Mouse (Mus musculus) kidney, postnatal 10 days (tissue): ENCODE measurements at regions not wholly inside any gene's neighbourhood (a gene's known extent, or its start where the extent isn't known, plus 50 kb on each side); places are given as distances from the start of the nearest gene placed in this dataset.

Experiments
- DNase-seq: peaks from one replicate; pipeline ENCODE4 v3.0.0; 2021; ENCODE audit warnings: mixed read lengths

GRCm38 (mm10) chr2:47750997-47751623 is 1062.8 kb upstream of the Acvr2a start:
- DNase-seq, result no peak

- DNase-seq, result no peak
These were observed 1058.2 kb upstream of the Acvr2a start for GRCm38 (mm10) chr2:47755716-47756115.

GRCm38 (mm10) chr2:47756248-47756647 is 1057.7 kb upstream of the Acvr2a start:
- no peak for DNase-seq

DNA sequence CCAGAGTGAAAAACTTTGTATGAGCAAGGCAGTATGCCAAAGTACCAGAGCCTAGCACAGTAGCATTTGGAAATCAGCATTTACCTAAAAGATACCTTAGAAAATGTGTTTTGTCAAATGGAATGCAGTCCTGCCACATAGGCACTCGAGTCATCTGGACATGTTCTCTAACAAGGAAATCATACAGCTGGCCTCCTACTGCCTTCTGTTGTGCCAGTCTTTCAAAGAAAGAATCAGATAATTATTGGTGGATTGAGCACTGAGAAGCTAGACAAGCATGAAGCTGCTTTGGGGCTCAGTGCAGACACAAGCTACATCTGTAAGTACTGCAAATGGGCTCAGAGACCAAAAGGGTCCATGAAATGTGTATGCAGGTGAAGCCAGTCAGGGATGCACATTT is 1038.1 kb upstream of the Acvr2a start:
- no peak for DNase-seq

GRCm38 (mm10) chr2:47776965-47777364 is 1036.9 kb upstream of the Acvr2a start:
- DNase-seq, result no peak

DNA sequence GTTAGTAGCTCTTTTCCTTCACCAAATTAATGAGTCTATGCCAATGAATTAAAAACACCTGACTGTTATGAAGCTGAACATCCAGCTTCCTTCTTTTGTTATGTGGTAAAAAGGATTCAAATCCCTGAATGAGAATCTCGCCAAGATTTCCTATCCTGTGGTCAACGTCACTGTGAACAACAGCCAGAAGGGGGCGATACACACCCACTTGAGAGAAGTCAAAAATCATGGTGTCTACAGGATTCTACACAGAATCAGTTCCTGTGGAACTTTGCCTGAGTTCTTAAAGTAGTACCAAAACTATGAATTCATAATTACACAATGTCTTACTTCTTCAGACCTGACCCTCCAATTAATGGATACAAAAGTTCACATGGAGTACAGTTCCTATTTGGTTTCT is 1028.1 kb upstream of the Acvr2a start:
- DNase-seq, result peak; percentile 73

DNA sequence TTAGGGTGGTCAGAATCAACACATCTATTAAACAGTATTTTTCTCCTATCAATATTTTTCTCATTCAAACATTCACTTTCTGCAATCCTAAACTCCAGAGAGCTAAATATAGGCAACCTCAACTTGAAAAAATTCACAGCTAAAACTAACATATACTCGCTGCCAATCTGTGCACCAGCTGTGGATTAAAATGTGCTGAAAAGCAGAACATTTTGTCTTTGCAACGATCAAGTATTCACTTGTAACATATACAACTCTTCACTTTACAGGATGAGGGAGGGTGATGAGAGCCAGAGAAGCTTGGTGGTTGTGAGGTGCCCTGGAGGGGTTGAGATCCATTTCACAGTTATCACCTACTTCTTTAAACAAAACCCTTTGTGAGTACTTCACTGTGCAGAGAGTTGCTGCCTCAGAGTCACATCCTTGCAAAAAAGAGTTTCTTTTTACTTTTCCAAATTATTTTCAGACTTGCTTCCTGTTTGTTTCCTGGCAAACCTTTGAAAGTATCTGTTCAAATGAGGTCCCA is 991.1 kb upstream of the Acvr2a start:
- no peak for DNase-seq

DNA sequence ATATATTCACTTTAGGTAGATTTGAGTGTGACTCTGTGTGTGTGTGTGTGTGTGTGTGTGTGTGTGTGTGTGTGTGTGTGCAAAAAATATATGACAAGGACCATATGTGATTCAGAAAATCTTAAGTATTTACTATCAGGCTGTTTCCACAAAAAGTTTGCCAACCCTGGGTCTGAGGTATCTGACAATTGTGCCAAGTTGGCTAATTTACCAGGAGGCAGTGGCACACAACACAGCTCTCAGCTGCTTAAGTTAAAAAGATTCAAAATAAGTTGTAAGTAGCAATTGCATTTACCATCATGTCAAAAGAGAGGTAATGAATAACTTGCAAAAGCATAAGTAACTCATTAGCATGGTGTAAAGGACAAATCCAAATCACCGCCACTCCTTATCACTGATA is 981.4 kb upstream of the Acvr2a start:
- no peak for DNase-seq

GRCm38 (mm10) chr2:47833517-47833916 is 980.4 kb upstream of the Acvr2a start:
- no peak for DNase-seq

DNA sequence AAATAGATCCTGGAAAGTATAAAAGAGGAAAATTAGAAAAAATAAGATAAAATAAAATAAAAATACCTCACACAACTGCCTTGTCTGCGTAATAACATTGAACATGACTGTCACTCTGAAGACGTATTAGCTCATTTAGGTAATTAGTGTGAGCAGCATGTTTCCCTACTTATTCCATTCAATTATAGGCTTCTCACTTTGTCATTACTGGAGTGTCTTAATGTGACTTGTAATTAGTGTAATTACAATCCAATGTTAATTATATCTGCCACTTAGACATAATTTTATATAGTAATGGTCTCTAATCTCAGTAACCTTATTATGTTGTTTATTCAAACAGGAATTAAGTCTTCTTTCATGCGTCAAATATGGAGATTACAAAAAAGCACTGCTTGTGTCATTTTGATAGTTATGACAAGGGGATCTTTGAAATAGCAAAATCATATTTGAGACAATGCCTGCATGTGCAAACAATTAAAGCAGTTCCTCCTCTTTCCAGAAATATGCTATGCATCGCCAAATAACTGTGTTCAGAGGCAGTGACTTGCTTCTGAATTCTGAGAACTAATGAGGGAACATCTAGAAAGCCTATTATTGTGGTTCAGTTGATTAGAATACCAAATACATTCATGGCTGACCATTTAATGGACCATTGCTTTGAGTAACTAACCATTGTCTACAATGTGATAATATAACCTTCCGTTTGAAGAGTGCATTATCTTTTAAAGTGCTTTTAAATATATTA is 979.7 kb upstream of the Acvr2a start:
- no peak for DNase-seq

GRCm38 (mm10) chr2:47857229-47857628 is 956.7 kb upstream of the Acvr2a start:
- no peak for DNase-seq

GRCm38 (mm10) chr2:47862446-47862845 is 951.5 kb upstream of the Acvr2a start:
- DNase-seq, result no peak

- no peak for DNase-seq
These were observed 935.9 kb upstream of the Acvr2a start for GRCm38 (mm10) chr2:47878002-47878401.

- DNase-seq, result no peak
These were observed 934.8 kb upstream of the Acvr2a start for GRCm38 (mm10) chr2:47879071-47879470.

DNA sequence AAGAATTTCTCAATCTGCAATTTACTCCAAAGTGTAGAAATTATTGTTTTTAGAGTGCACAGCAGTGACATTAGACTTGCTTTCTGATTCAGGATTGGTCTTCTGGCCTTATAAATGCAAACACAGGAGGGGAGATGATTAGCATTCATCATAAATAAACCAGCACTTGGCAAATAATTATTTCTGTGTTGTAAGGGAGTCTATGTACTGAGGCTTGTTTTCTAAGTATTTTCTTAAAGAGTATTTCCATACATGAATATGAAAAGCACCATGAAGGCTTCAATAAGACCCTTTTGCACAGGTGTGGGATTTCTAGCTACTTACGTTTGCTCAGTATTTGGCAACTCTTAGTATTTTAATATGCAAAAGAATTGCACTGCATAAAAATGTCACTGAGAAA is 934.1 kb upstream of the Acvr2a start:
- no peak for DNase-seq

GRCm38 (mm10) chr2:47888166-47888565 is 925.7 kb upstream of the Acvr2a start:
- DNase-seq, result no peak

- no peak for DNase-seq
These were observed 922.5 kb upstream of the Acvr2a start for GRCm38 (mm10) chr2:47891366-47891765.

- no peak for DNase-seq
These were observed 921.0 kb upstream of the Acvr2a start for GRCm38 (mm10) chr2:47892879-47893278.

- DNase-seq, result no peak
These were observed 919.1 kb upstream of the Acvr2a start for GRCm38 (mm10) chr2:47894806-47895205.

DNA sequence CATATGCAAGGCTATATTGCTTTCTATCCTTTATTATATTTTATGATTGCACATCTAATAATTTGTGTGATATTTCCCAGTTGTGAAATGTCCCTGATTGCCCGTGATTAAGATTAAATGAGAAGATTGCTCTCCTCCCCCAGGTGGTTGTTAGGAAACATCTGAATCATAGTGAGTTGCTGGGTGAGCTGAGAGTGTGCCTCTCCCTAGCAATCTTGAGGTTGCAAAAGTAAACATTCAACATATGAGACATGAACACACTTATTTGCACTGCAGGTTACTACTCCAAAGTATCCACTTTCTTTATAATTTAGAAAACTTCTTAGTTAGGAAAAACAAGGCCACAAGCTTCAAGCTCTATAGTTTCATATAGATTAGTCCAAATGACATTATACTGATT is 899.6 kb upstream of the Acvr2a start:
- DNase-seq, result no peak

GRCm38 (mm10) chr2:47914986-47915485 is 898.9 kb upstream of the Acvr2a start:
- DNase-seq, result no peak

GRCm38 (mm10) chr2:47922965-47923364 is 890.9 kb upstream of the Acvr2a start:
- no peak for DNase-seq

DNA sequence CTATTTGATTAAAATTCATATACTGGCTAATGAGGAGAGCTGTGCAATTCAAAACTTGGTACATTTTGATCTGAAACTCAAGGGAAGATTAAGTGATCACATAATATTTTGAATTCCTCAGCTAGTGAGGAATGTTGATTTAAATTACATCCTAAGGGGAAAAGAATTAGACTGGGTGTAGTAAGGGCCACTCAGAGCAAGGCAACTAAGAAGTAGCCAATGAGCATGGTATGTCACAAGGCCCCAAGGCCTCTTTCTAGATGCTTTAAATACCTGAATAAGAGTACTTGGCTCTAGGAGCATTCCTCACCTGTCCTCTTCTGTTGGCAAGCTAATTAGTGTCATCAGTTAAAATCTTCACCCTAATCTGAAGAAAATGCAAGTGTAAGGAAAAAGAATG is 887.3 kb upstream of the Acvr2a start:
- DNase-seq, result no peak

- peak; percentile 19 for DNase-seq
These were observed 868.8 kb upstream of the Acvr2a start for GRCm38 (mm10) chr2:47945061-47945460.
